Mouse (Mus musculus) A20 (cell line): ENCODE results near the gene Nf2.

Source experiments
- DNase-seq: peaks from one replicate; pipeline ENCODE4 v3.0.0-alpha.2; 2011; ENCODE audit warnings: low read depth, low spot score

Gene Nf2

DNA sequence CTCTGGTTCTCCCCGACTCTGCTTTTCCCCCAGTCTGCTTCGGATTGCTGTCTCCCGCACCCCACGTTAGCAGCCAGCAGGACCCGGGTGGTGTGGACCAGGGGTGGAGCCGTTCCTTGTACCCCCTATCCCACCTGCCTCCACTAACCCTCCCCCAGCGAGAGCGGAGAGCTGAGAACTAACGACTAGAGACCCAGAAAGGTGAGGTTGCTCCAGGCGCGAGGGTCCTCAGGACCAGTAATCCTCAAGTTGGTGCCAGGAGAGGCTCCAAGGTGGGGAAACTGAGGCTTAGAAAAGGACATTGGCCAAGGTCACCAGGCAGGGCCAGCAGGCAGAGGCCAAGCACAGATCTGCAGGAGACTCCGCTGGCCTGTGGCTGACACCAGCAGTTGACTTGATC, 102.1 kb downstream of the Nf2 start:
- DNase-seq, result no peak

DNA sequence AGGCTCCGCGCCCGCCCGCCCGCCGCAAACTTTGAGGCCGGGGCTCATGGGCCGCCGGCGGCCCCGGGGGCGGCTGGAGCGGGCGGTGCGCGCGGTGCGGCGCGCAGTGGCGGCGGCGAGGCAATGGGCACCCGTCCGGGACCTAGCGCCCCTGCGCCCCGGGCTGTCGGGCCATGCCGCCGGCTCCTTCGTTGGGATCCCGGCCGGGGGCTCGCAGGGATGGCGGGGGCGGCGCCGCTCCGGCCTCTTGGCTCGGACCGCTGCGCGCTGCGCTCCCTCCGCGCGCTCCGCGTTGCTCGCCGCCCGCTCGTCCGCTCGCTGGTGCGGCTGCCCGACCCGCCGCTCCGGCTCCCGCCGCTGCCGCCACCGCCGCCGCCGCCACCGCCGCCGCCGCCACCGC, 102.6 kb downstream of the Nf2 start, which contains the start of gene Cabp7:
TSS of gene Cabp7 (minus strand) at position 46 of the 400 bp plus-strand sequence.
- DNase-seq, result no peak

DNA sequence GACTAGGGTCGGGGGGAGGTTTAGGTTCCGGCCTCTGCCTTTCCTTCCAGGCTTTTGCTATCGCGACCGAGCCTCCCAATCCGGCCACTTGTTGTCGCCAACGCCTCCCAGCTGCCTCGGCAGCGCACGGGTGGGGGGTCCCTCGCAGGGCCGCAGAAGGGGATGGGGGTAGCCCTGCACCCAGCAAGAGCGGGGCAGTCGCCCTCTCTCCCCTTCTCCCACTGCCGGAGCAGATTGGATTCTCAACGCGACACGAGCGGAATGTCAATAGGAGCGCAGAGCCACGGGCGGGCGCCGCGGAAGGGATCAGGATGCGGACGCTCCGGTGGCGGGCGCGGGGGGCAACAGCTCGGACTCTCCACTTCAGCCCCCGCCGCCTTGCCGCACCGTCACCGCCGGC, 103.4 kb downstream of the Nf2 start:
- DNase-seq, result no peak

DNA sequence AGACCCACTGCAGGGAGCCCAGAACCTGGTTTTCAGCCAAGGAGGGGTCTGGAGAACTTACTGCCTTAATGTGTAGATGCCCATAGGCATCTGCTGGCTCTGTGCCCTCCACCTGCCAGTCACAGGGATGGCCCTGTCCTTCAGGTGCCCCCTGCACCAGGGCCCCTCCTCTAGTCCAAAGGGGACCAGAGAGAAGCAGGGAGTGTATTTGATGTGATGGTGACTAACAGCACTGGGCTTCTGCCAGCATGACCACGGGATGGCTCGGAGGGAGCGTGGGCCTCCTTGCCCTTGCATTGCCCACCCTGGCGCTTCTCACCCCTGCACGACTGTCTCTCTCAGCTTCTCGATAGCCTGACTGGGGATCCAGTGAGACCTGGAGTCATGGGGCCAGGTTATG, 104.6 kb downstream of the Nf2 start:
- DNase-seq, result no peak

DNA sequence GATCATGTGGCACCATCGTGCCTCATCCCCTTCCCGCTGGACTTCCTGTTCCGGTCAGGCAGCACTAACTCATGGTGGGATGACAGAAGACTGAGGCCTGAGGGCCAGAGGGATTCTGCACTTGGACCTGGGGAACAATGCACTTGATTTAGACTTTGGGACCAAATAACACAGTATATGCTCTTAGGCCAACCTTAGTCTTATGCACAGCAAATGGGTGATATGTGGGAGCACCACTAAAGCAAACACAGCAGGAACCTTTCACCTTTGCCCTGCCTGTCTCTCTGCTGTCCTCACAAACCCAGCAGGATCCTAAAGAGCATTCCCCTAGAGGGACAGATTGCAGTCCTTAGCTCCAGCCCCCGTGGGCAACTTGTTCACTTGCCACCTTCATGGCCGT, 108.6 kb downstream of the Nf2 start:
- no peak for DNase-seq

DNA sequence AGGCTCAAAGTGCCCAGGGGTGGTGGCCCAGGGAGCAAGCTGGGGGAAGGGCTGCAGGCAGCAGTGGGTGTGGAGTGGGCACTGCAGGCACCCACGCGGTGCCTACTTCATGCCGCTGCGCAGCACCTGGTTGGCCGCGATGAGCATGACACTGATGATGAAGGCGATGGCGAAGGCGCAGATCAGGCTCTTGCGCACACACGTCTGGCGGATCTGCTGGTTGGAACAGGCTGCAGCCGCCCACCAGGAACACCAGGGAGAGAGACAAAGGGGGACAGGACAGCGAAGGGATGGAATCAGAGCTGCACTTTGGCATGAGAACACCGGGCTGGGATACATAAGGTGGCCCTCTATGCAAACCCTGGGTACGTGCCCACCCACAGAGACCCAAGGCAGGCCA, 110.6 kb downstream of the Nf2 start:
- DNase-seq, result no peak

DNA sequence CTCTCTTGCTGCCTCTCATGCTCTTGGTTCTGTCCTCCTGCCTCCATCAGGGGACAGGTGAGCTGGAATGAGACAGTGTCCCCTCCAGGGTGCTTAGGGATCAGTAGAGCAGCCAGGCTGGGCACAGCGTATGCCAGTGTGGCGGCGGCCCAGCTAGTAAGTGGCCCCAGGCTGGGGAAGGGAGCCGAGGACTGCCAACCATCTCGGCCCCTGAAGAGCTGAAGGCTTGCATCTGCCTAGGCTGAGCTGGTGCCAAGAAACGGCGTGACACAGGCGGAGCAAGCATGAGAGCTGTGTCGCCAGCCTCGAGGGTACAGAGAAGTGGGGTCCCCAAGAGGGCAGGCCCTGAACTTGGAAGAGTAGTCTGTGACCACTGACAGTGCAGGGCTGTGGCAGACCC, 111.7 kb downstream of the Nf2 start:
- DNase-seq, result no peak

DNA sequence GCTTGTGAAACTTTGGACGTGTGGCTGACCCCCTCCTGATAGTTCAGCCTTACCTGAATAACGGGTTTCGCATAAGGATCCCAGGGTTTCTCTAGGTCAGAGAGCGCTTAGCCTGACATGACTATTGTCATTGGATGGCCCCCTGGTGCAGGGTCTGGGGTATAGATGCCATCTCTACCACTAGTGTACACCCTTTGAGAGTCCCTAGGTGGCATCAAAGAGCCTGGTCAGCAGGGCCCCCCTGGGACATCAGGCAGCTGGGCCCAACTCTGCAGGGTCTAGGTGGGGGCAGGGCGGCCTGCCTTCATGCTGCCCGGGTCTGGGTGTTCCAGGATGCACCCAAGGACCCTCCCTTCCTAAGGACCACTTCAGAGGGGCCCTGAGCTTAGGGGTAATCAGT, 113.0 kb downstream of the Nf2 start:
- no peak for DNase-seq

DNA sequence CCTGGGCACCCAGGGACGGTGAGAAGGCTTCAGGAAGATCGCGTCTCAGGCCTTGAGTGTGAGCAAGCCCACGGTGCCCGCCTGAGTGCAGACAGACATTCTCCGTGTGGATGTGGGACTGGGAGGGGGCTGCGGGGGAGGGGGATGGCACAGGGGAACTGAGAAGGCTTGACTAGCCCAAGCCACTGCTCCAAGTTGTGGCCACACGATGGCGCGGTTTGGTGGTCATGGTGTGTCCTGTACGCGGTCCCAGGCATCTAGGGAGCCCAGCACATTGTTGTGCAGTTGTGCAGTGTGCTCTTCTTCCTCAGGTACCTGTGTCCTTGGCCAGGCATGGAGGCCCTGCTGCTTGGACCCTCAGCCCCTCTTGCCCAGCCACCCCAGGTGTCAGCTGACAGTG, 115.2 kb downstream of the Nf2 start:
- no peak for DNase-seq

DNA sequence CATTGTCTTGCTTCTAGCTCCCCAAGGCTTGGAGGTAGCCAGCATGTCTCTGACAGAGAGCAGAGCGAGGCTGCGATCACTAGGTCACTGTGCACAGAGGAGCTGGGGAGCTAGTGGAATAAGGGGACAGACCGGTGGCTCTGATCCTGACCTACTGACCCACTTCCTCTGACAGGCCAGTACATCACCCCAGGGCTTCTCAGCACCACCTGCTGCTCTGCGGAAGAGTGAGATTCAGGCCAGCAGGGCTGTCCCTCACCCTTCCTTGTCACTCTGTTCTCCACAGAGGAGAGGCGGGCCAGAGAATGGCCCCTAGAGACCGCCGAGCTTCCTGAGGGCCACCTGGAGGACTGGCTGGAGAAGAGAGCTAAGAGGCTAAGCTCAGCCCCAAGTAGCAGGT, 117.6 kb downstream of the Nf2 start:
- no peak for DNase-seq

DNA sequence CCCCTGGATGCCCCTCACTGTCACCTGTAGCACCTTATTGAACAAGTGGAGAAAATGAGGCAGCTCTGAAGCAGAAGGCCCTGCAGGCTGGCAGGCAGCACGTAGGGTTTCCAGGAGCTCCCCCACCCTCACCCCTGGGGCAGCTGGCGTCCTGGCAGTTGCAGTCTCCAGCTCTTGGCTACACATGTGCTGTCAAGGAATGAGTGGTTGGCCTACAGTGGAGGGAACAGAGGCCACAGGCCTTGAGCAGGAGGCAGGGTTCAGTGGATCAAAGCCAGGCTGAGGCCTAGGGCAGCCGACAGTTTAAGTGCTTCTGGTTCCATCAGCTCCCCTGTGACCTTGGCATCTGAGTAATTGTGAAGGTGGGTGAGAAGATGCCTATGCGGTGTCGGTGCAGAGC, 118.4 kb downstream of the Nf2 start:
- DNase-seq, result no peak

DNA sequence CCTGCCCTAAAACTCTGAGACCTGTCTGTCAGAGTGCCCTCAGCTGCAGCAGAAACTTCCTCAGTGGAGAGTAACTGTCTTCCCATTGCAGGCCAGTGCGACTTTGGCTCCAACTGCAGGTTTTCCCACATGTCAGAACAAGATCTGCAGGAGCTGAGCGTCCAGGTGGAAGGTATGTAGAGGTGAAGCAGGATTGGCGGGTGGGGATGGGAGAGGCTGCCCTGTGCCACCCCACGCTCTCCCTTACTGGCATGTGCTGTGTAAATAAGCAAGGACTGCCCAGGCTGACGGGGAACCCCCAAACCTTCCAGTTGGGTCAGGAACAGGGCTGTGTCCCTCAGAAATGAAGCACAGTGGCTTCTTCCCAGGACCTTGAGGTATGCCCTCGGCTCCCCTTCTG, 119.2 kb downstream of the Nf2 start:
- DNase-seq, result no peak

DNA sequence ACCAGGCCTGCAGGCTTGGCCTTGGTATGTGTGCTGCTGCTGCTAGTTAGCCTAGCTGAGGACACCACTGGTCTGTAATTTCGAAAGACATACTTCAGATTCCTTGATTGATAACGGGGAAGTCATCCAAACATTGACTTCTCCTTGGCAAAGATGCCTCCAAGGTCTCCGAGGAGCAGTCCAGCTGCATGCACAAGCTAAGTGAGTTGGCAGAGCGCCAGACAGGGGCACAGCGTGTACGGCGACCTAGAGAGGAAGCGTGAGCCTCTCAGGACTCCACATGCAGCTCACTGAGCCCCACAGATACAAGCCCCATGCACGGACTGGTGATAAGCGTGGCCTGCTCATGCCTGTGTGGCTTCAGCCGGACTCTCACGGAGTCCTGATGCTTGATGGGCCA, 119.7 kb downstream of the Nf2 start:
- no peak for DNase-seq

DNA sequence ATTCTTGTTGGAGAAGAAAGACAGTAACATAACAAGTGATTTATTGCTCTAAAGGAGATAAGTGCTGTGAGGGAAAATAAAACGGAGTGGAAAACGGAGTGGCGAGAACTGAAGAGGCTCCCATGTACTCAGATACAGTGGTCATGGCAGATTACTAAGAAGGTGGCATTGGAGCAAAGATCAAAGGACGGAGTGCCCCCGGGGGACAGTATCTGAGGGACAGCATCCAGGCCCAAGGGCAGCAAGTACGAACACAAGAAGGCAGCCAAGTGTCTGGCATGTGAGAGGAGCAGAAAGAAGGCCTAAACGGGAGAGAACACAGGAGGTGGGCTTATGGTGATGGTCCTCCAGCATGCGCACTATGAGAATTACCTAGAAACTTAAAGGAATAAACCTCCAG, 127.6 kb downstream of the Nf2 start:
- DNase-seq, result no peak

DNA sequence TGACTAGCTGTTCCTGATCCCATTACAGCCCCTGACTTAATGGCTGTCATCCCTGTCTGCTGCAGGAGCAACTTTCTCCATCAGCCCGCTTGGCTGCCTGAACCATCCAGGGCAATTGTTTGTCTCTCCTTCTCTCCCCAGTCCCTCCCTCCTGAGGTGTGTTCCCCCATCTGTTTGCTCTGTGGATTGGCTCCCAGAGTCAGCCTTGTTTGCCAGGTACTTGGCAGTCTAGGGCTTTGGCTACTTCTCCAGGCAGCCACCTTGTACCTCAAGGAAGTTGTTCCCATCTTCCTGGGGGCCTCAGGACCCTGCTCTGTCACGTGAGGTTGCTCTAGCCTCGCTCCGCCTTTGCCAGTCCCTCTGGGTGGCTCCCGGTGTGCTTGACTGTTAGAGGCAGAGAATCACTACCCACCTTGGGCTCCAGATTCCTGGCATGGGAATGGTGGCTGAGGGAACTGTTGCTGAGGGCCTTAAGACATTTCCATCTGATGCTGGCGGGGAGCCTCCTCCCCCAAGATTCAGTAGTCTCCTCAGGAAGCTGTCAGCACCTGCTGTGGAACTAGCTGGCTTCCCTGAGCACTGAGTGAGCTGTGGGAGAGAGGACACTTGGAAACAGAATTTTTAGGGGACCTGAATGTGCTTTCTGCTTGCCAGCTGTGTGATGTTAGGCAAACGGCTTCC, 128.3 kb downstream of the Nf2 start:
- DNase-seq, result no peak

DNA sequence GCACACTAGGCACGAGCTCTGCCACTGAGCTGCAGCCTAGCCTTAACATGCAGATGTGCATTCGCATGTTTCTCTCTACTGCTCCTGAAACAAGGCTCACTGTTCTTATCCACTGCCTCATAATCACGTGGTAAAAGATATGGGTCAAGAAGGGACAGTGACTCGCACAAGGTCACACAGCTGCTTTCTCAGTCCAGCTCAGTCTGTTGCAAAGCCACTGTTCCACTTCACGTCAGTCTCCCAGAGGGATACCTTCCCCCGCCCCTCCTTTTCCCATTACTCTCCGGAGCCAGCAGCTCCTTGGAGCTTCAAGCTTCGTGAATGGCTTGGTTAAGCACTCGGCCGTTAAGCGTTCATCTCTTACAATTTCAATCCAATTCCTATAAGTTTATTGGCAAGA, 128.9 kb downstream of the Nf2 start:
- DNase-seq, result no peak

DNA sequence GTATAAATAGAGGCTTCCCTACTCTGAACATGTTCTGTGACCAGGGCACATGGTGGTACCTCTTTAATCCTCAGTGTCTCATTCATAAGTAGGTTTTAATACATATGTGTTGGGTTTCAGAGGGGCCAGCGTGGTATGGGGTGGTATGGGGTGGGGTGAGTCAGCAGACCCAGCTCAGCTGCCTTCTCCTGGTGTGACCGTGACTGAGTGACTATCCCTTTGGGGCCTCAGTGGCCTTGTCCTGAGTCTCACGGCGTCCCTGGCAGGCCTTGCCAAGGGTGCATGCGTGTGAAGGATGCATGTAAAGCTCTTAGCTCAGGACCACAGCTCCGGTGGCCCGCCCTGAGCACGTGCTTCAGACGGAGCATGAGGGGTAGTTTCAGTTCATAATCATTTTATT, 129.4 kb downstream of the Nf2 start:
- no peak for DNase-seq

DNA sequence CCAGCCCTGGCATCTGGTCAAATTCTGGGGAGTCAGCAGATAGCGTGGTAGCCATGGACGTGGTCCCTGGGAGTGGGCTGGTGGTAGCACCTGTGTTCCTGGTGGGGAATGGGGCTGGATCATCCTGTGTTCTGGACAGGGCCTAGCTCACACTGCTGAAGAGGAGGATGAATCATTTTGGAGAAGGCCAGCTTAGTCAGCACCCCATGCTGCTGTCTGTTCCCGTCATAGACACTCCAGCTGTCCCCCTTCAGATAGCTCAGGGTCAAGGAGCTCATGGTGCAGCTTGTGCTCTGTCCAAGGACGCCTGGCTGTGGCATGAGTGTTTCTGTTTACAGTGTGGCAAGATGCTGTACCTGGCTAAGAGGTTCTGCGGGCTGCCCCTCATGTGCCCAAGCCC, 130.8 kb downstream of the Nf2 start:
- DNase-seq, result no peak

DNA sequence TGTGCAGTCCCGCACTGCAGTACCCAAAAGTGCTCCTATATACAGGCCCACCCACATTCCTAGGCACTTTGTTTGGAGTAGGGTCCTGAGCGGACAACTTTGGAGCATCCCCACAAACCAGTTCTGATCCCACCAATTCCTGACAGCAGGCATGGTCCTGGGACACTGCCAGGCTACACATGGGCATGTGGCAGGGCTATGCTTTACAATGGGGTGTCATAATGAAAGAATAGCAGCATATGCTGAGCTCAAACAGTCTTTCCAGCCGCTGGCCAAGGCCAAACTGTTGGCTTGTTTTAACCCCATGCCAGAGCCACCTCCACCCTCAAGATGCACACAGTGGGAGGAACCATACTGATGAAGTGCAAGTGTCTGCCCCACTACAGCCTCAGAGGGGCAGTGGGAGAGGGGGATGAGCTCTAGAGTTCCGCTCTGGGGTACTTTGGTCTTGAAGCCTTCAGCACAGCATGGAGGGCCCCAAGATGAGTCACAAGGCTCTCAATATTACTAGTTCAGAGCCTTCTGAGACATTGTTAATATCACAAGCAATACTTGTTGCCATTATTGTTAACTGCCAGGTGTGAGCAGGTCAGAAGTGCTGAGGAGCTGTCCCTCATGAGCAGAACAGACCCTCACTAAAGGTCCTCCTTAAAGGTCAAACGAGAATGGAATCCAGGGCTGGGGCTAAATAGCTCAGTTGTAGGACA, 132.7 kb downstream of the Nf2 start:
- DNase-seq, result no peak
